Mouse (Mus musculus) lung, adult 2 months (tissue): Measurements from ENCODE around the gene Scube1. TPM values are rescaled to one million over a fixed set of nuclear protein-coding genes. Genes with fewer than 3 reads are reported as not detected.

ENCODE experiments used
- DNase-seq: peaks from one replicate; pipeline ENCODE4 v3.0.0; 2022
- H3K4me1 ChIP-seq: fragments of 200-500 bp; 2 replicates; pipeline ENCODE4 v1.6.1; 2011; ENCODE audit warnings: low read length; ENCODE audit not compliant: control insufficient read depth, insufficient read depth
- H3K4me3 ChIP-seq: fragments of 200-500 bp; replicated peaks from 2 replicates; pipeline ENCODE3; 2011; ENCODE audit warnings: low read depth, mild to moderate bottlenecking, control low read depth, low read length; ENCODE audit errors: extremely low read depth
- CTCF ChIP-seq: fragments of 200-500 bp; IDR thresholded peaks from 2 replicates; pipeline ENCODE4 v1.5.1; 2011; ENCODE audit warnings: mild to moderate bottlenecking, low read length, control low read depth; ENCODE audit not compliant: insufficient read depth
- POLR2A ChIP-seq: fragments of 200-500 bp; IDR thresholded peaks from 2 replicates; pipeline ENCODE4 v1.6.1; 2011; ENCODE audit warnings: low read depth, mild to moderate bottlenecking, control low read depth, low read length, borderline replicate concordance; ENCODE audit errors: extremely low read depth
- WGBS: fragments of 180-500 bp; shearing (Covaris S2); methylation state at CpG from one replicate; pipeline ENCODE4 v1.1.7; 2018; 5-methylcytosine and 5-hydroxymethylcytosine counted together
- polyA plus RNA-seq: library from polyadenylated mRNA; depleted of rRNA; stranded (reverse); fragments of >200 nt; gene quantifications from 2 replicates; pipeline ENCODE4 v1.2.3, GENCODE M21; 2012; rRNA removed

The Scube1 gene
- polyA plus RNA-seq, 1 experiment = 17.2 TPM

GRCm38 (mm10) chr15:83565434-83565833 lies 159.4 kb downstream of the Scube1 start:
- WGBS = 42% methylated on average over 3 of the region's 3 CpGs
- H3K4me3 ChIP-seq = no peak overlapping the region

GRCm38 (mm10) chr15:83563857-83564651 lies 160.8 kb downstream of the Scube1 start:
- peak; percentile 68 for DNase-seq
- peaks cover 20% of the 10 kb centered on the region for H3K4me1 ChIP-seq
- TF ChIP-seq POLR2A = peak; percentile 49; the same call in 1 of the 2 replicates
- TF ChIP-seq CTCF = no peak
- H3K4me3 ChIP-seq = peak overlapping the region; percentile 93
- WGBS = 1% methylated on average over 27 of the region's 27 CpGs

More at GRCm38 (mm10) chr15:83565434-83565833, 159.4 kb downstream of the Scube1 start:
- peaks cover 20% of the 10 kb centered on the region for H3K4me1 ChIP-seq
- TF ChIP-seq CTCF (no peak), POLR2A (no peak)
- no peak for DNase-seq

- peak within 1 kb of the TSS; percentile 93 for H3K4me3 ChIP-seq
- DNase-seq = peak; percentile 76
- peaks cover 20% of the 10 kb centered on the region for H3K4me1 ChIP-seq
- WGBS = under 1% methylated on average over 28 of the region's 28 CpGs
- TF ChIP-seq POLR2A = peak; percentile 83; the same call in 1 of the 2 replicates
- TF ChIP-seq CTCF = no peak
Observed at GRCm38 (mm10) chr15:83563327-83563856, 161.4 kb downstream of the Scube1 start, which contains the start of the genes Tspo and Mcat. Gene Tspo, plus strand, starts transcription at chr15:83563592. Gene Mcat, minus strand, starts transcription at chr15:83563787.

GRCm38 (mm10) chr15:83562626-83563270 lies 162.1 kb downstream of the Scube1 start:
- TF ChIP-seq POLR2A (peak; percentile 63; the same call in 1 of the 2 replicates), CTCF (no peak)
- peak; percentile 80 for DNase-seq
- WGBS = 24% methylated on average over 15 of the region's 15 CpGs
- Histone ChIP-seq H3K4me3 (peak overlapping the region; percentile 30), H3K4me1 (peaks cover 18% of the 10 kb centered on the region)

DNA sequence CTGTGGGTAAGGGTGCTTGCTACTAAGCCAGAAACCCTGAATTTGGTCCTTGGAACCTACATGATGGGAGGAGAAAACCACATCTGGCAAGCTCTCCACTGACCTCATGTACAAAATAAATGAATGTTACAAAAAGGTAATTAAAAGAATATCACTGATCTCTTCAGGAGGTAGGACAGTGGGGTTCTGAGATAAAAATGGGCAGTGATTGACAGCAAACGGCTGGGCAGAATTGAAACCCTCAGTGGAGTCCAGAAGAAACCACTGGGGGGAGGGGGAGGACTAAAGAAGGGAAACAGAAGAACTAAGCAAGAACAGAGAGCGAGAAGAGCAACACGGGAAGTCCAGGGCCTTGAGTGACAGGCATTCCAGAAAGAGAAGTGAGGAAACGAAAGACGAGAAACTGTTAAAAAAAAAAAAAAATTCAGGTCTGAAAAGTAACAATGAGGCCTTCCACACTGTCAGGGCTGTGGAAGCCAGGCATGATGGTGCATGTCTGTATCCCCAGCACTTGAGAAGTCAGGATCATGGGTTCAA lies 163.8 kb downstream of the Scube1 start:
- TF ChIP-seq POLR2A = no peak
- no peak for TF ChIP-seq CTCF
- H3K4me3 ChIP-seq = no peak overlapping the region
- WGBS = 61% methylated on average over 5 of the region's 5 CpGs
- no peak for DNase-seq
- H3K4me1 ChIP-seq = peaks cover 17% of the 10 kb centered on the region

DNA sequence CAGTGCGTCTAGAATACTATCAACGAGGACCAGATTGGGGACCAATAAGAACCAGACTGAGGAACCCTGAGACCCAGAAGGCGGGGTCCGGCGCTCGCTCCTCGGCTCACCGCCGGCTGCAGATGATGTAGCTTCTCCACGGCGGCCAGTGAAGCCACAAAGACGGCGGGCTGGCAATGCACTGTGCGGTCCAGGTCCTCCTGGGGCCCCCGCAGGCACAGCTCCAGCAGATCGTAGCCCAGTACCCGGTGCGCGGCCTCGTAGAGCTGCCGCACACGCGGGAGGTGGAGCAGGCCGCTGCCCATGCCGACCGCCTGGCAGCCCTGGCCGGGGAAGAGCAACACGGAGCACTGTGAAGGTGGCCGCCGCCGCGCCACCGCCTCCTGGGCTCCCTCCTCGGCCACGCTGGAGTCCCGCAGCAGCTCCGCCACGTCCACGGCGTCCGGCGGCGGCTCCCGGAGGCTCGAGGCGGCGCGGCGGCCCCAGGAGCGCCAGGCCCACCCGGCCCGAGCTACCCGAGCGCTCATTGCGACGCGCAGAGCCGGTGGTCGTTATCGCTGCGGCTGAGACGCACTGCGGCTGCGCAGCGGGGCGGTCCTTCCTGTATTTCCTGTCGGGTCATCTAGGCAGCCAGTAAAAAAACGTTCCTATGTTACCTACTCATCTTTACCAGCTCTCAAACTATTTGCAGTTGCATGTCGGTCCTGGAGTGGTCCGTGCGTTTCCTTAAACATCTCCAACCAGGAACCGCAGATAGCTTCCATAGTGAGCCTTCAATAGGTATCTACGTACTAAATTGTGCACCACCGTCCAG lies 169.5 kb downstream of the Scube1 start:
- DNase-seq = peak; percentile 84
- TF ChIP-seq CTCF (no peak), POLR2A (peak; percentile 92)
- under 1% methylated on average over 74 of the region's 74 CpGs for WGBS
- Histone ChIP-seq H3K4me1 (peaks cover 6% of the 10 kb centered on the region), H3K4me3 (peak overlapping the region; percentile 84)

Other genes with a start within 250 kb of the Scube1 start
- 9.0 and 12.6 TPM in 2 replicates for gene Ttll1, start 214.1 kb downstream of the Scube1 start, polyA plus RNA-seq
- gene Bik, start 198.2 kb downstream of the Scube1 start, polyA plus RNA-seq = 21.8 and 25.1 TPM in 2 replicates
- 396 and 550 TPM in 2 replicates for gene Tspo, start 161.4 kb downstream of the Scube1 start, polyA plus RNA-seq
- 17.4 and 17.9 TPM in 2 replicates for gene Mcat, start 161.2 kb downstream of the Scube1 start, polyA plus RNA-seq
- 19.2 and 21.6 TPM in 2 replicates for gene Ttll12, start 129.9 kb downstream of the Scube1 start, polyA plus RNA-seq
- gene Mpped1, start 54.4 kb upstream of the Scube1 start, polyA plus RNA-seq = not detected in 2 replicates